Mouse (Mus musculus): ENCODE results near the gene Gpr33. TPM values are rescaled to one million over a fixed set of nuclear protein-coding genes. Genes with fewer than 3 reads are reported as not detected.

The Gpr33 gene
- polyA plus RNA-seq, 1 experiment from 2014 or later = not detected

DNA sequence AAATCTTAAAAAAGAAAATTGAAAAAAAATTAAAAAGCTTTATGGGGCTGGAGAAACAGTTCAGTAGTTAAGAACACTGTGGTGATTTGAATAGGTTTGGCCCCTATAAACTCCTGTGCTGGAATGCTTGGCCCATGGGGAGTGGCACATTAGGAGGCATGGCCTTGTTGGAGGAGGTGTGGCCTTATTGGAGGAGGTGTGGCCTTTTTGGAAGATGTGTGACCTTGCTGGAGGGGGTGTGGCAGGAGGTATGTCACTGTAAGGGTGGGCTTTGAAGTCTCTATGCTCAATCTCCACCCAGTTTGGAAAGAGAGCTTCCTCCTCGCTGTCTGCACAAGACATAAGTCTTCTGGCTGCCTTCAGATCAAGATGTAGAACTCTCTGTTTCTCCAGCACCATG, 53.5 kb downstream of the Gpr33 start:
- WGBS = 92% methylated on average over 1 of the region's 1 CpGs
- Histone ChIP-seq H3K9me3 (replicated peaks) (no peaks in the 10 kb centered on the region; the same call in 1 of the 2 replicates), H3K4me1 (peaks cover 16% of the 10 kb centered on the region), H3K36me3 (no peaks in the 10 kb centered on the region), H3K27me3 (ENCODE audit: low read depth, poor library complexity, severe bottlenecking) (no peaks in the 10 kb centered on the region), H3K4me3 (no peak overlapping the region), H3K27ac (replicated peaks) (no peak overlapping the region)
- DNase-seq (ENCODE audit: low spot score) = no peak

Other genes starting within 250 kb of the Gpr33 start
- gene Hectd1, start 198.5 kb downstream of the Gpr33 start, polyA plus RNA-seq (2016; fragmentation: Nextera tagmentation; extraction: Ambion mirVana) = 29.1 and 30.4 TPM in 2 replicates
- 12.6 and 12.9 TPM in 2 replicates for gene Heatr5a, start 56.7 kb downstream of the Gpr33 start, polyA plus RNA-seq (2016; fragmentation: Nextera tagmentation; extraction: Ambion mirVana)
- gene Dtd2, start 21.6 kb downstream of the Gpr33 start, polyA plus RNA-seq (2016; fragmentation: Nextera tagmentation; extraction: Ambion mirVana) = 30.5 and 31.8 TPM in 2 replicates
- 15.6 and 17.6 TPM in 2 replicates for gene Nubpl, start 69.7 kb upstream of the Gpr33 start, polyA plus RNA-seq (2016; fragmentation: Nextera tagmentation; extraction: Ambion mirVana)